Mouse (Mus musculus) limb, embryonic 15.5 days (tissue): ENCODE results near the gene Clgn. TPM values are rescaled to one million over a fixed set of nuclear protein-coding genes. Genes with fewer than 3 reads are reported as not detected.

Experiments
- ATAC-seq: fragments of 200-750 bp; cut with Nextera tagmentation; 2 replicates; pipeline ENCODE4 v1.8.0; 2017; ENCODE audit warnings: low read depth, moderate TSS enrichment; ENCODE audit not compliant: insufficient number of reproducible peaks, low FRiP score, low TSS enrichment
- H3K27ac ChIP-seq: fragments of 300-500 bp; sonication (generic); 2 replicates; pipeline ENCODE4 v1.5.1; 2015; ENCODE audit warnings: moderate library complexity, mild to moderate bottlenecking, inconsistent platforms
- H3K27me3 ChIP-seq: fragments of 300-500 bp; sonication (generic); 2 replicates; pipeline ENCODE4 v1.6.1; 2015; ENCODE audit warnings: inconsistent platforms
- H3K36me3 ChIP-seq: fragments of 300-500 bp; sonication (generic); 2 replicates; pipeline ENCODE4 v1.6.1; 2015; ENCODE audit warnings: inconsistent platforms
- H3K4me1 ChIP-seq: fragments of 300-500 bp; sonication (generic); 2 replicates; pipeline ENCODE4 v1.6.1; 2015; ENCODE audit warnings: inconsistent platforms
- H3K4me2 ChIP-seq: fragments of 300-500 bp; sonication (generic); 2 replicates; pipeline ENCODE4 v1.6.1; 2015; ENCODE audit warnings: mild to moderate bottlenecking, inconsistent platforms
- H3K4me3 ChIP-seq: fragments of 300-500 bp; sonication (generic); 2 replicates; pipeline ENCODE4 v1.5.1; 2015; ENCODE audit warnings: mild to moderate bottlenecking, inconsistent platforms
- H3K9ac ChIP-seq: fragments of 300-500 bp; sonication (generic); 2 replicates; pipeline ENCODE4 v1.6.1; 2015; ENCODE audit warnings: inconsistent platforms
- H3K9me3 ChIP-seq: fragments of 300-500 bp; sonication (generic); 2 replicates; pipeline ENCODE4 v1.6.1; 2016; ENCODE audit warnings: inconsistent platforms
- WGBS: fragments of 180-500 bp; shearing (Covaris S2); methylation state at CpG from one replicate; pipeline ENCODE4 v1.1.7; 2015; 5-methylcytosine and 5-hydroxymethylcytosine counted together
- polyA plus RNA-seq: library from polyadenylated mRNA; unstranded; fragments of >200 nt; fragmentation: Nextera tagmentation; extraction: Ambion mirVana; gene quantifications from 2 replicates; pipeline ENCODE4 v1.2.1, GENCODE M21; 2015

Clgn gene
- polyA plus RNA-seq, 1 experiment from 2014 or later = 0.36 TPM

DNA sequence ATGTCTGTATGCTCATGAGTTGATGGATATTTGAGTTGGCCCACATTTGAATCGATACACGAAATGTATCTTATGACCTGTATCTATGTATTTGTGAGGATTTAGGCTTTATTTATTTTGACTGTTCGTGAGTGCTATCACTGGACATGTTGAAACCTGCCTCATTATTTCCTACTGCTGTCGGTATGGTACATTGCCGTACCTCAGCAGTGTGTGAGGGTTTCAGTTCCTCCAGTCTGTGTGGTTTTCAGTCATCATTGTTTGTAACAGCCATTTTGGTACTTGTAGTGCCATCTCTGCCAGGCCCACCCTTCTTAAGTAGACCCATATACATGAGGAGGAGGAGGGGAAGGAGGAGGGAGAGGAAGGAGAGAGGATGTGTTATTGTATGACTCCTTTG, 4.7 kb downstream of the Clgn start:
- 75% methylated on average over 5 of the region's 5 CpGs for WGBS
- Histone ChIP-seq H3K4me3 (no peak overlapping the region), H3K36me3 (no peaks in the 10 kb centered on the region), H3K4me1 (peaks cover 8% of the 10 kb centered on the region), H3K9me3 (no peaks in the 10 kb centered on the region), H3K4me2 (no peak overlapping the region), H3K9ac (no peak overlapping the region), H3K27ac (no peak overlapping the region), H3K27me3 (peaks cover 12% of the 10 kb centered on the region)
- ATAC-seq = no peak

DNA sequence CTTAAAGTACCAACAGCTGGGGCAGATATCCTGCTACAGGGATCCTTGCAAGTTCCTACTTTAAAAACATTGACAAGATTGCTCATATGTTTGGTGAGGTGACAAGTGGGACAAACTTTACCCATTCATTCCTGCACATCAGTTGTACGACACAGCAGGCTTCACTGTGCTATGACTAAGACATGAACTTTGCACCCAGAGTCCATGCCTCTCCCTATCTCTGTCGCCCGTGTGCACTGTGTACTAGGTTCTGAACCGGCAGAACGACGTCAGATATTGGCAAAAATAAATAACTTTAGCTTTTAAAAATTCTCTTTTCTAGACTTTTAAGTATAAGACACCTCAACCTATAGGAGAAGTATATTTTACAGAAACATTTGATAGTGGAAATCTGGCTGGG, 7.0 kb downstream of the Clgn start:
- Histone ChIP-seq H3K9me3 (no peaks in the 10 kb centered on the region), H3K27ac (no peak overlapping the region), H3K4me1 (no peaks in the 10 kb centered on the region), H3K27me3 (no peaks in the 10 kb centered on the region), H3K4me3 (no peak overlapping the region), H3K36me3 (no peaks in the 10 kb centered on the region), H3K4me2 (no peak overlapping the region), H3K9ac (no peak overlapping the region)
- WGBS = 87% methylated on average over 6 of the region's 6 CpGs
- no peak for ATAC-seq

DNA sequence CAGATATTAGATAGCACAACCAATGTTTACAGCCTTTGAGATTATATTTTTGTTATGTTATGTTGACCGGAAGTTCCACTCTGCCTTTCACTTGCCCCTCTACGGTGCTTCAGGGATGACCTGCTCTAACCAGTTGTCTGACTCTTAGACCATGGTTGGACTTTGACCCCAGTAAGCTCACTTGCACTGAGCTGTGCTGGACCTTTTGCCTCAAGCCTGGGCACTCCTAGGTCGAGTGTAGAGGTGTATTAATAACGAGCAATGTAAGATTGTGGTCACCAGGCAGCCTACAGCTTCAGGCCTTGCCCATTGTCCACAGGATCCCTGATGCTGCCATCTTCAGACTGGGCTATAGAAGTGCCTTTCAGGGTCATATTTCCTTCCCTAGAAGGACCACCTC, 8.1 kb downstream of the Clgn start:
- no peak overlapping the region for H3K4me2 ChIP-seq
- no peak for ATAC-seq
- H3K36me3 ChIP-seq = no peaks in the 10 kb centered on the region
- 73% methylated on average over 4 of the region's 4 CpGs for WGBS
- H3K27me3 ChIP-seq = no peaks in the 10 kb centered on the region
- H3K9ac ChIP-seq = no peak overlapping the region
- H3K4me3 ChIP-seq = no peak overlapping the region
- no peaks in the 10 kb centered on the region for H3K4me1 ChIP-seq
- H3K9me3 ChIP-seq = no peaks in the 10 kb centered on the region
- H3K27ac ChIP-seq = no peak overlapping the region

DNA sequence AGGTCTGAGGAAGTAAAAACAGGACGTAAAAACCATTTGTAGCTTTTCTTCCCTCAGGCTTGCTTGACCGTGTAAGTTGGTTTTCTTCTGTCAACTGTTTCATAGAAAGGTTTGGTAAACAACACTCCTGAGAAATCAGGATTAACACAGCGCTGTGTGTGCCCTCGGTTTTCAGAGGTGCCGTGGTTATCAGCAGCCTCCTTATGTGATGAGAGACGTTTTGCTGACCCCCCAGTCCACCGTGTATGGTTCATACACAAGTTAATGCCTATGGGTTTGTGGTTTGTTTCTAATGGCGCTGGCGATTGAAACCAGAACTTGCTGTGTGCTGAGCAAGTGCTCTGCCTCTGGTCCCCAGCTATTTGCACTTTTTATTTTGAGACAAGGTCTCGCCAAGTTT, 15.9 kb downstream of the Clgn start:
- 63% methylated on average over 10 of the region's 10 CpGs for WGBS
- Histone ChIP-seq H3K4me3 (no peak overlapping the region), H3K27me3 (no peaks in the 10 kb centered on the region), H3K9ac (no peak overlapping the region), H3K4me1 (no peaks in the 10 kb centered on the region), H3K27ac (no peak overlapping the region), H3K36me3 (no peaks in the 10 kb centered on the region), H3K9me3 (no peaks in the 10 kb centered on the region), H3K4me2 (no peak overlapping the region)
- no peak for ATAC-seq

DNA sequence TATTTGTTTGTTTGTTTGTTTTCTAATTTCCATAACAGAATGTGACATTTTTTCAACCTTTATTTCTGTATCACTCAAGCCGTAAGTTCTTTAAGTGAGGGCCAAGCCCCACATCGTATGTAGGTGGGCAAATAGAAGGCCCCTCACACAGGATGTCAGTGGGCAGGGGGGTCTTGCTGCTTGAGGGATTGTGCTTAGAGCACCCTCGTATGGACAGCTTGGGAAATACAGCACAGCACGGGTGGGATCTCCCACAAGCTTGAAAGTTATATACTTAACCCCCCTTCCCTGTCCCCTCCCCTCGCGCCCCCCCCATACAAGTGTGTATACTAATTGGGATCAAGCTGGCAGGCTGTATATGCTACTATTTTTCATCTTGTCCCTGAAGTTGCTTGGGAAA, 17.2 kb downstream of the Clgn start:
- H3K4me1 ChIP-seq = no peaks in the 10 kb centered on the region
- no peaks in the 10 kb centered on the region for H3K36me3 ChIP-seq
- 41% methylated on average over 6 of the region's 6 CpGs for WGBS
- no peak overlapping the region for H3K27ac ChIP-seq
- no peak overlapping the region for H3K4me3 ChIP-seq
- H3K9me3 ChIP-seq = no peaks in the 10 kb centered on the region
- no peaks in the 10 kb centered on the region for H3K27me3 ChIP-seq
- ATAC-seq = no peak
- no peak overlapping the region for H3K4me2 ChIP-seq
- no peak overlapping the region for H3K9ac ChIP-seq

DNA sequence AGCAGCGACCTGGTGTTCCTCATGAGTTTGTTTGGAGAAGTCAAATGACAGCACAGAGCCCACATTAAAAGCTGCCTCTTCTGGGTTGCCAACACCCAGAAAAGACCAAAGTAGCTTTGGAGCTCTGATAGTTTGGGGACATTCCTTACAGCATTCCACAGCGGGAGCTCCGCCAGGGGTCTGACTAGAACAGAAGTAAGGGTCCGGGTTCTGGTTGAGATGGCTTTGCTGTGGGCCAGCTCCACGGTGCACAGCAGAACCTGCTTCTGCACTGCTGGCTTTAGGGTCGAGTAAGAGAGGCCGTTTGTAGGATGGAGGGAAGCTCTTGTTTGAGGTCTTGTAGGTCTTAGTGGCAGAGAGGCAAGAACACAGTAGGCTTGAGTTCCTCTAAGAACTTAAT, 18.8 kb downstream of the Clgn start:
- no peaks in the 10 kb centered on the region for H3K4me1 ChIP-seq
- H3K36me3 ChIP-seq = no peaks in the 10 kb centered on the region
- WGBS = 78% methylated on average over 7 of the region's 7 CpGs
- no peak overlapping the region for H3K4me2 ChIP-seq
- H3K27ac ChIP-seq = no peak overlapping the region
- no peak overlapping the region for H3K9ac ChIP-seq
- no peaks in the 10 kb centered on the region for H3K9me3 ChIP-seq
- no peak overlapping the region for H3K4me3 ChIP-seq
- ATAC-seq = no peak
- H3K27me3 ChIP-seq = no peaks in the 10 kb centered on the region

DNA sequence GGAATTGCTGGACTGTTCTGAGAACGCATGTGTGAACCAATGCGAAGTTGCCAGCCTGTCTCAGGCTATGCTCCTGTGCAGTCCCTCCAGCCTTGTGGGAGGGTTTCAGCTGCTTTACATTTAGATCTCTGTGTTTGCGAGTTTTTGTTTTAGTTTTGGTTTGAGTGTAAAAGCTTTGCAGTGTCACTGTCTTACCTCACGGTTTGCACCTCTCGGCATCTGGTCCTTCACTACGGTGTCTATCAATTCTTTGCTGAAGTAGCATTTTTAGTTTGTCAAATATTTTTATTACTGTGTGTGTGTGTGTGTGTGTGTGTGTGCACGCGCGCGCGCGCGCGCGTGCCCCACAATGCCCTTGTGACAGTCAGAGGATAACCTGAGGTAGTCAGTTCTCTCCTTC, 27.2 kb downstream of the Clgn start:
- ATAC-seq = no peak
- Histone ChIP-seq H3K9ac (no peak overlapping the region), H3K4me1 (no peaks in the 10 kb centered on the region), H3K27ac (no peak overlapping the region), H3K9me3 (no peaks in the 10 kb centered on the region), H3K36me3 (no peaks in the 10 kb centered on the region), H3K4me3 (no peak overlapping the region), H3K4me2 (no peak overlapping the region), H3K27me3 (no peaks in the 10 kb centered on the region)
- 93% methylated on average over 15 of the region's 15 CpGs for WGBS

DNA sequence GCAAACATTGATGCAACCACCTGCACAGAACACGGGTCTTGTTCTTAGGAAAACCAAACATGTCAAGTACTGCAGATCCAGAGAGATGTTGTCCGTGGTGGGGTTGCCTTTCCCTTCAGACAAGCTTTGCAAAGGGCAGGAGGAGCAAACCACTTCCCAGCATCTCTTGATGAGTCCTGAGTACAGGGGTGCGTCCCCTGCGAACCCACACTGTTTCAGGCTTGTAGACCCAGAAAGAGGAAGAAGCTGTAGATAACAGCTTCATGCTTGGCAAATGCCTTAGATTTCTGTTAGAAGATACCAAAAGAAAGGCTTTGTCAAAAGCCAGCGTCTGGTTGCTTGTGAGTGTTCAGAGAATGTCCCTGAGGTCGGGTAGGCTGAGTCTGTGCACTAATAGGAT, 28.3 kb downstream of the Clgn start:
- Histone ChIP-seq H3K9me3 (no peaks in the 10 kb centered on the region), H3K4me3 (no peak overlapping the region), H3K27ac (no peak overlapping the region), H3K27me3 (no peaks in the 10 kb centered on the region), H3K36me3 (no peaks in the 10 kb centered on the region), H3K9ac (no peak overlapping the region), H3K4me1 (no peaks in the 10 kb centered on the region), H3K4me2 (no peak overlapping the region)
- no peak for ATAC-seq
- 82% methylated on average over 6 of the region's 6 CpGs for WGBS

DNA sequence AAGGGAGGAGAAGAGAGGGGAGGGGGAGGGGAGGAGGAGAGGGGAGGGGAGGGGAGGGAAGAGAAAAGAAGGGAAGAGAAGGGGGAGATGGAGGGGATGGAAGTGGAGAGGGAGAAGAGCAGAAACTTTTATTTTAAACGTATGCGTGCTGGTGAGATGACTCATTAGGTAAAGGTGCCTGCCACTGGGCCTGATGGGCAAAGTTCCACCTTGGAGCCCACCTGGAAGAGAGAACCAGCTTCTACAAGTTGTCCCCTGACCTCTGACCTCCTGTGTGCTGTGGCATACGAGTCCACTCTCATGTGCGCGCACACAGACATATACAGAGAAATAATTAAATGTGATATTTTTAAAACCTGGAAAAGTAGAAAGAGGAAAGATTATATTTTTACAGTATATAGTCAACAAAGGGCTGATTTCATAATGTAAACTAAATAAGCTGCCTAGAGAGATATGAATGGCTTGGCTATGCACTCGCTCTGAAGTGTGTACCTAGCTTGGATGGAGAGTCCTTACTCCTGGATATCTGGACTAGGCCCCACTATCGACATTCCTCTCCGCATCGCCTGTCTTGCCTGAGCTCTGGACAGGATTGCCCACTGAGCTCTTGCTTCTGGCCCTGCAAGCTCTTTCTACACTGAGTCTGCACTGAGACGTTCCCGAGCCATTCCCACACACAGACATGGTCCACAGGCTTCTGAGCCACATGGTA, 29.3 kb downstream of the Clgn start:
- no peaks in the 10 kb centered on the region for H3K9me3 ChIP-seq
- ATAC-seq = no peak
- no peaks in the 10 kb centered on the region for H3K27me3 ChIP-seq
- WGBS = 88% methylated on average over 11 of the region's 11 CpGs
- no peak overlapping the region for H3K9ac ChIP-seq
- no peak overlapping the region for H3K4me2 ChIP-seq
- no peaks in the 10 kb centered on the region for H3K4me1 ChIP-seq
- H3K36me3 ChIP-seq = no peaks in the 10 kb centered on the region
- H3K4me3 ChIP-seq = no peak overlapping the region
- H3K27ac ChIP-seq = no peak overlapping the region

DNA sequence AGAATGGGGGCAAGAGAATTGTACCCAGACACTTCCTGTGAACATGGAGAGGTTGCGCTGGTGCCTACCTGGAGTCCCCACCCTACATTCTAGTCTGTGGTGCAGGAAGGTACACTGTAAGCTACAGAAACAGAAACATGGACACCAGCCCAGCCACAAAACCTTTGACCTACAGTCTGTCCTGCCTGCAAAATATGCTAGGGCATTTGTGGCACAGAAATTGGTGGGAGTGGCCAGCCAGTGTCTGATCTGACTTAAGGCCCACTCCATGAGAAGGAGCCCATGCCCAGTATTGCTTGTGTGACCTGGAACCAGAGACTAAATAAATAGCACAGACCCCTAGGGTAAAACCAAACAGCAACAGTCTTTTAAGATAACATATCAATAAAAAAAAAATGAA, 31.7 kb downstream of the Clgn start:
- Histone ChIP-seq H3K9me3 (no peaks in the 10 kb centered on the region), H3K4me3 (no peak overlapping the region), H3K4me2 (no peak overlapping the region), H3K4me1 (no peaks in the 10 kb centered on the region), H3K9ac (no peak overlapping the region), H3K27me3 (no peaks in the 10 kb centered on the region), H3K27ac (no peak overlapping the region), H3K36me3 (no peaks in the 10 kb centered on the region)
- WGBS = 100% methylated on average over 1 of the region's 1 CpGs
- ATAC-seq = no peak

DNA sequence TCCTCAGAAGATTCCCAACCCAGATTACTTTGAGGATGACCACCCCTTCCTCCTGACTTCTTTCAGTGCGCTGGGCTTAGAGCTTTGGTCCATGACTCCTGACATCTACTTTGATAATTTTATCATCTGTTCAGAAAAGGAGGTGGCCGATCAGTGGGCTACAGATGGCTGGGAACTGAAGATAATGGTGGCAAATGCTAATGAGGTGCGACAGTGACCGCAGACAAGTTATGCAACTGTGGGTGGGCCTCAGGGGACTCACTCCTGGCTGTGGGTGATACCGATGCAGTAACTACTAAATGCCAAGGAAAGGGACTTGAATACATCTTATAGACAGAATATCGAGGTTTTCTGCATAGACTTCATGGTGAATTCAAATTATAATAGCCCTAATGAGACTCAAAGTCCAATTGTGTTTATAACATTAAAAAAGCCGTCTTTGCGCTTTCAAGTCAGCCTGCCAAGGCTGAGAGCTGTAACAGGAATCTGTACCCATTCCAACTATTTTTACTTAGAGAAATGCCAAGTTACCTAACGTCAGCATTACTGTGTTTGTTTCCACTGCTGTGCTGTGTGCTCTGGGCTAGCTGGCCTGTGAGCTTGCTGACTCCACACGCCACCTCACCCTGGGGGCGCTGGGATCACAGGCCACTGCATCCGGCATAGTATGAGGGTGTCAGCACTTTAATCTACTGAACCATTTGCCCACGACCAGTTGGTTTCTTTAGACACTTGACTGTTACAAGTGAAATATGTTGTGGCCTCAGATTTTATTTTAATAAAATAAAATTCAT, 33.6 kb downstream of the Clgn start:
- ATAC-seq = no peak
- Histone ChIP-seq H3K27me3 (no peaks in the 10 kb centered on the region), H3K4me2 (no peak overlapping the region), H3K36me3 (no peaks in the 10 kb centered on the region), H3K4me1 (no peaks in the 10 kb centered on the region), H3K9ac (no peak overlapping the region), H3K4me3 (no peak overlapping the region), H3K9me3 (no peaks in the 10 kb centered on the region), H3K27ac (no peak overlapping the region)
- 63% methylated on average over 13 of the region's 13 CpGs for WGBS

DNA sequence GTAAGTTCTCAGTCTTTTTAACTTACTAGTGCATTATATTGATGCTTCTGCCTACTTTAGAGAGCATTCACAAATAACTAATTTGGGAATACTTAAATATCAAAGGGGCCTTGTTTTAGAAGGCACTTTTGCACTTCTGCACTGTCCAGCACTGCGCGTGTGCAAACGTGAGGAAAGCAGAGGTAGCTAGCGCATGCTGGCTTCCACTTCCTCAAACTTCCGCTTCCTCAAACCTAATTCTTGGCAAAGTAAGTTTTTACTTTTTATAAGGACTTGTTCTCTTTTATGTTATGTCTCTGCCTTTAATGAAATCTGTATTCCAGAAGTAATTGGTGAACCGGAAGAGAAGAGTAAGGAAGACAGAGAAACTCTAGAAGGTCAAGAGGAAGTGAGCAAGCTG, 35.5 kb downstream of the Clgn start:
- H3K4me3 ChIP-seq = no peak overlapping the region
- no peaks in the 10 kb centered on the region for H3K36me3 ChIP-seq
- ATAC-seq = no peak
- H3K27ac ChIP-seq = no peak overlapping the region
- WGBS = 85% methylated on average over 6 of the region's 6 CpGs
- no peak overlapping the region for H3K4me2 ChIP-seq
- no peaks in the 10 kb centered on the region for H3K4me1 ChIP-seq
- H3K9me3 ChIP-seq = no peaks in the 10 kb centered on the region
- no peak overlapping the region for H3K9ac ChIP-seq
- no peaks in the 10 kb centered on the region for H3K27me3 ChIP-seq
